Mouse (Mus musculus) spleen, adult 2 months (tissue): ENCODE results near the gene Klf5.

ENCODE experiments used
- CTCF ChIP-seq: fragments of 200-500 bp; IDR thresholded peaks from 2 replicates; pipeline ENCODE4 v1.5.1; 2011; ENCODE audit warnings: mild to moderate bottlenecking, inconsistent platforms; ENCODE audit not compliant: insufficient read depth, insufficient read length, insufficient replicate concordance; ENCODE audit errors: extremely low read depth
- POLR2A ChIP-seq: fragments of 200-500 bp; IDR thresholded peaks from 2 replicates; pipeline ENCODE4 v1.6.1; 2011; ENCODE audit warnings: low read depth, low read length, inconsistent platforms

GRCm38 (mm10) chr14:99304997-99305792 is 6.7 kb downstream of the Klf5 start:
- TF ChIP-seq CTCF (no peak), POLR2A (no peak)
